Mouse (Mus musculus) thymus, postnatal 4 days (tissue): Measurements from ENCODE around the gene Ogfrl1.
"Not testable (repeated sequence)": the region's sequence is repeated elsewhere in the genome, so short reads cannot be mapped to it uniquely, and the experiment has no call there.

Experiments
- DNase-seq: peaks from one replicate; pipeline ENCODE4 v3.0.0; 2021

Ogfrl1 gene

DNA sequence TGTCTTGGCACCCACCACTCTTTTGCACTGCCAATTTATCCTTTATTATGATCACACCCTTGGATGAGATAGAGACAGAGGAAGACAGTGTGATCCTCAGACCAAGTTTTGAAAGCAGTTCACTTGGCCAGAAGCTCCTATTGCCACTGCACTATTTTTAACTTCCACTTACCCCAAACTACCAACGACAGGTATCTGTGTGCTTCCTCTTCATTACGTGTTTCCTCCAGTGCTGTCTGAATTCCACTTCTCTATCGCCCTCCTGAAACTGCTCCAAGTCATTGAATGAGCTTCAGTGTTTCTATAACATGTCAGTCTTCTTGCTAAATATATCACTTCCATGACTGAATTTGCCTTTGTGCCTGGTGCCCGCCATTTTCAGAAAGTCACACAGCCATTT lies at the start of gene Ogfrl1:
TSS of gene Ogfrl1 (minus strand) at position 150 of the 400 bp plus-strand sequence.
- DNase-seq: no peak

DNA sequence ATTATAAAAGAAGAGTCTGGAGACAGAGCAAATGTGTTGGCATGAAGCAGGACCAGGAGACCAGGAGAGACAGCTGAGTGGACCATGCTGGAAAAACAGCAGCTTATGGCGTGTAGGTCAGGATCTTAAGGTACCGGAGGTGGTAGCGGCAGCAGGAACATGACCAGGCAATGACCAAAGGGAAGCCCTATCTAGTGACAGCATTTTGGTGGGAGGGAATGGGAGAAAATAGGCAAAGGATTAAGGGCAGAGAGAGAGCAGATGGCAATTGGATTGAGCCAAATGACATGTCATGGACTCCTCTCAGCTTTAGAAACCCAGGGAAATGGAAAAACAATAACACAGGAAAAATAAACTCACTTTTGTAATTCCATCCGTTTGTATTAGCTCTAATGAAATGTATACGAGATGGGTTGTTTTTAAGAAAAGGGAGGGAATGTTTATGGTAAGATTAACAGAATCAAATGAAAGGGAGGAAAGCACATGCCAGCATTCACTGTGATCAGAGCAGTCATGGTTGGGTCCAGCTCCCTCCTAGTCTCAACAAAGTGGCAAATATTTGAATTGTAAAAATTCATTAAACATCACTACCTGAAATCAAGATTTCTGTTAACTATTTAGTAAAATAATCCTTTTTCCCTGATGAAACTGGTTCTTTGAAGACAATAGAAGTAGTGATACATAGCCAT lies 48.3 kb upstream of the Ogfrl1 start:
- DNase-seq: no peak

GRCm38 (mm10) chr1:23433612-23434011 lies 36.0 kb upstream of the Ogfrl1 start:
- DNase-seq: no peak

GRCm38 (mm10) chr1:23426447-23426846 lies 28.9 kb upstream of the Ogfrl1 start:
- no peak for DNase-seq

DNA sequence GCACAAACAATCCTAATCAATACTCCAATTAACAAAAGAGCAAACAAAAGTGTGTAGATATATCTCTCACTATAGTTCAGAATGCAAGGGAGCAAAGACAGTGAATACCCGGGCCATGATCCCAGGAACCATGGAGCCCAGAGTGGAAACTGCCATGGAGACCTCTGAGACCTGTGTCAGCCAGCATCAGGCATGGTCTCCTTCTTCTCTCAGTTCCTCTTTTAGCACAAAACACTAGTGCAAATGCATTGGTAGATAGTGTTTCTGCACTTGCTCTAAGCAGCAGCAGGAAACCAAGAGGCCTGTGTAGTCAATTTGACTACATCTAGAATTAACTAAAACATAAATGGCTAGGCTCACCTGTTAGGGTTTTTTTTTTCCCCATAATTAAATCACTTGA lies 21.4 kb upstream of the Ogfrl1 start:
- no peak for DNase-seq

DNA sequence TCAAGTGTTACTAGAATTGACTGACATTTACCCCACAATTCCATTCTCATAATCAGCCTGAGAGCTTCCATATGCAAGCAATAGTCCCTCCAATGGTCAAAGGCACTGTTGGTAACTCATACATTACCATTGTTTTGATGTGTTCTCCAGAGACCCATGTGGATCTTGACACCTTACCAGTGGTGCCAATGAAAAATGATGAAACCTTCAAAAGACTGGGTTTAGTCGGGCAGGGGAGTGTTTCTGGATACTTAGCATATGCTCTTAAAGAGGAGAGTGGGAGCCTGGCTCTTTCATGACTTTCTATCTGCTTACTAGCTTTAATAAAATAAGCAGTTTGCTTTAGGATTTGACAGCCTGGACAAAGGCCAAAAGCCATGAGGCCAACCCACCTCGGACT lies 20.5 kb upstream of the Ogfrl1 start:
- no peak for DNase-seq

DNA sequence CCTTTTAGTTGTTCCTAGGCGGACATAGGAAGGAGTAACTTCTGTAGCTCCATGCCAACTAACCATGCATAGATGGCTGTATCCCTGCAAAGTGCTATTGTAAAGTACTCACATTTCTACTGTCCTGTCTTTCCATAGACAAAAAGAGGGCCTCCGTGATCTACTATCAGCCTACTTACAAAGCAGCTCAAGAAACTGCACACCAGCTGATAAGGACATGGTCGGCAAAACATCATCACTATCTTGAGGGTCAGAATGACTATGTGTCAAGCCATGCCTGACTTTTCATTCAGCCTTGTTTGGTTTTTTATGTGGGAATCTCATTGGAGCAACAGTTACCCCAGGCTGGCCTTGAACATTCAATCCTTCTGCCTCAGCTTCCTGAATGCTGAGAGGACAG lies 20.0 kb upstream of the Ogfrl1 start:
- no peak for DNase-seq

DNA sequence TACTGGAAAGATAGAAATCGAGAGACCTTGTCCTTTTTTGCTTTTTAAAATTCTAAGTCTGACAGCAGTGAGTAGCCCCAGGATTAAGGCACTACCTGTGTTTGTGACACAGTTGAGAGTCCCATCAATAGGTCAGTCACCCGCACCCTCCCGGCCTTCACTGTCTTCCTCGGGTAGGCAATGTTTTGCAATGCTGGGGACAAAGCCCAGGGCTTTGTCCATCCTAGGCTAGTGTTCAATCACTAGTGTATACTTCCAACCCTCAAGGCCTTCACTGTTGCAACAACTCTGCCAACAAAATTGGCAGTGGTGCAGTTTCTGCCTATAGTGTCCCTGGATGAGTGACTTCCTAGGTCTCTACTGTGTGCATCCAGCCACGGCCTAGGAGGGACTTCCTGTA lies 14.0 kb upstream of the Ogfrl1 start:
- no peak for DNase-seq

DNA sequence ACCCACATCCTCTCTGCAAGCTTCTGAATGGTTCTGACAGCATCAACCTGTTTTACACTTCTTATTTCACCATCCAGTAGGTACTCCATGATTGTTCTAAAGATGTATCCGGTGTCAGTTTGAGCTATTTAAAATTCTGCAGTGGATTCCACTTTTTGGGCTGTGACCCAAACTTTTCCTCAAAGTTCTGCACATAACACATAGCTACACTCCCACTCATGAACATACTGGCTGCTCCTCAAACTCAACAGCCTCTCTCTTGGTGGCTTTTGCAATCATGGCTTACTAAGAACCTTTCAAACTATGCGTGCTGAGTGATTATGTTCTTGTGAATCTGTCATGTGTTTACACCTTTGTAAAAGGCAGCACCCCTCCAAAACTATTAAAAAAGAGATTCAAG lies 12.4 kb upstream of the Ogfrl1 start:
- no peak for DNase-seq

DNA sequence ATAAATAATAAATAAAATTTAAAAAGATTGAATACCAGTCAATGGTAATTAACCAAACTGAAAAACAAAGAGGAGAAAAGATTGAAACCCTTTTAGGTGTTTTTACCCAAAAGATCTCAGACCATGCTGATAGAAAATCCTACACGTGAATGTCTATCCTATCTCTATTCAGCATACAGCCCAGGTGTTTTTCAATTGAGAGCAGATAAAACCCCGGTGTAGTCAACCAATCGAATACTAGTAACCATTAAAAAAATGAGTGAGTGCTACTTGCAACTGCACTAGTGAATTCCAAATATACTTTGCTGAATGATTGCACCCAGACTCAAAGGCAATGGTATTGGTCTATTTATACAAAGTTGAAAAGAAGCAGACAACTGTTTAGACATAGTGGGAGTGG lies 4.8 kb upstream of the Ogfrl1 start:
- no peak for DNase-seq

DNA sequence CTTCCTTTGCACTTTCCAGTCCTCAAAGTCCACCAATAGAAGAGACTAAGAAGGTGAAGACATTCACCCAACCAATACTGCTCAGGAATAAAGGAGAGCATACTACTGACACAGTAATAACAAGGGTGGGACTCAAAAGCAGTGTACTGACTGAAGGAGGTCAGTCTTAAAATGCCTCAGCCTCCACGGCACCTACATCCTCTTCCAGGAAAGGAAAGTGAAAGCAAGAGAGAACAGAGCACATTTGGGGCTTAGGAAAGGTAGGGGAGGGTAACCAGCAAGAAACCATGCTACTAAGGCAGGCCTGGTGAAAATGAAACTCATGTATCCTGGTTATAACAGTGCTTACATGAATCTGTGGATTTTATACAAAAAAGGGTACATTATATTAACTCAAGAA lies 2.0 kb upstream of the Ogfrl1 start:
- no peak for DNase-seq

- not testable (repeated sequence) for DNase-seq
Measured at GRCm38 (mm10) chr1:23394356-23394755, 3.2 kb downstream of the Ogfrl1 start.

GRCm38 (mm10) chr1:23391744-23392143 lies 5.8 kb downstream of the Ogfrl1 start:
- DNase-seq: no peak

- DNase-seq: no peak
Measured at GRCm38 (mm10) chr1:23384326-23384725, 13.2 kb downstream of the Ogfrl1 start.

GRCm38 (mm10) chr1:23382806-23383653 lies 14.5 kb downstream of the Ogfrl1 start:
- DNase-seq: peak; percentile 77

DNA sequence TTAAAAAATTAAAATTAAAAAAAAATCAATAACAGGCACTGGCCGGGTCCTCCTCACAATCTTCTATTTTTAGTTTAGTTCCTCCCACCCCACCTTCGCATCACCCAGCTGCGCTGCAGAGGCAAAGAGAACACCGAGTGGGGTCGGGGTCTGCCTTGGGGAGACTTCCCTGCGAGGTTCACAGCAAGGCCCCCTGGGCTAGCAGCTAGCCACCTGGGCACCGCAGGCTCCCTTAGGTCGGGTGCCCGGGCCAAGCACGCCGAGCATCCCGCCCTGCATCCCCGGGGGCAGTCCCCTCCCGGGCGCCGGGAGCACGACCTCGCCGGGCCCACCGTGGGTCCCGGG lies 15.1 kb downstream of the Ogfrl1 start:
- DNase-seq: no peak

DNA sequence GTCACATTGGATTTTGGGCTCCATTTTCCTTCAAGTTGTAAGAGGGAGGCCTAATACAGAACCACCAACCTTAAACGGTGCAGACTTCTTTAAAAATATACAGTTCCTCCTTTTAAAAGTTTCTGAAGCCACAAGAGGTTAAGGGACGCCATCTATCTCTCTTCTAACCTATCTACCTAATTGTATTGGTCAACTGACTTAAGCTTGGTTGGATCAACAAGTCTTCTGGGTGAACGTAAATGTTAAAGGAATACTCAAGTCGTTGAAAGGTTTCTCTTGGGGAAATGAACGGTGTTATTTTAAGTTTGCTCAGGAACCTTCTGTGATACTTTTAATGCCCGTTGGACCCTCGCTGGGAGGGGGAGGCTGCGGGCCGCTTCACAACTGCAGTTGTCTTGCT lies 15.5 kb downstream of the Ogfrl1 start:
- no peak for DNase-seq

DNA sequence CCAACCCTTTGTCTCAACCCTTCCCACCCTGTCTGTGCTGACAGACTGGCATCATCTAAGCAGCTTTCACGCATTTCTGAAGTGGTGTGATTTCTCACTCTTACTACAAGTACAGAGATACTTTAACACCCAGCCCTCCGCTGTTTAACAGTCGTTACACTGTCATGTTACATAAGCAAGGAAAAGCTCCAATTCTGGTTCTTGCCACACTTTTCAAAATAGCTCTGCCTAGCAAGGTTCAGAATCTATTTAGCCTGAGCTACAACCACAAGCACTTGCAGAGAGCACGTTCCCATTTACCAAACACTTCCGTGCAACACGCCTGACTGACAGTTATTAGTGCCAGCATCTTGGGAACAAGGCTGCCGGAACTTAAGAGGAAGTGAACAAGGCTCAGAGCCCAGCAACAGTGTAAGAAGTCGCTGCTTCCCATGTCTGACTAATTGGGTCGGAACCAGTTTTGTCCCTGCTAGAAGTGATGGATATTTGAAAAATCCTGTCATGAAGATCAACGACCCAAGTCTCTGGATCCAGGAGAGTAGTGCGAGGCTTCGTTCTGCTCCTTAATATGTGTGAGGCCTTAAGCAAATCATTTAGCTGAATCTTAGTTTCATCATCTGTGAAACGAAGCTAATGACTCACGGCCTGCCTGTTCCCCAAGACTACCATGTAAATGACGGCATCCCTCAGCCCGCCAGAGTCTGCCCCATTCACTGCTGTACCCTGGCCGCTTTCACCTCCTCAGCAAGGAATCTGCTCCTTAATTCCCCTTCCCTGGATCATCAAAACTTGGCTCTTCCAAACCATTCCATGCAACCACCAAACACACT lies 17.4 kb downstream of the Ogfrl1 start:
- no peak for DNase-seq

- no peak for DNase-seq
Measured at GRCm38 (mm10) chr1:23379321-23379720, 18.3 kb downstream of the Ogfrl1 start.

DNA sequence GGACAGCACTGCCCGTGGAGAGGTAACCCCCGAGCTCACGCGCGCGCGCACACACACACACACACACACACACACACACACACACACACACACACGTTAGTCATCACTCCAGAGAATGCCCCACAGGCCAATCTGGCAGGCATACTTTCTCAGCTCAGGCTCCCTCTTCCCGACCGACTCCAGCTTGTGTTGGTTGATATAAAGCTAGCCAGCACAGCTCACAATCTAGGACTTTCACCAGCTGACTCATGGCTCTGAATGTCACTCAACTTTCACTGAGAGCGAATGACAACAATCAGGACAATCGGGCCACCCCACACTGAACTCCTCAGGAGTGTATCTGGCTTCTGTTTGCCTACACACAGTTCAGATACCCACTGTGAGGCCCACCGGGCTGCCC lies 20.0 kb downstream of the Ogfrl1 start:
- no peak for DNase-seq

- DNase-seq: no peak
Measured at GRCm38 (mm10) chr1:23374156-23374555, 23.4 kb downstream of the Ogfrl1 start.

- DNase-seq: no peak
Measured at GRCm38 (mm10) chr1:23365614-23366013, 32.0 kb downstream of the Ogfrl1 start.

DNA sequence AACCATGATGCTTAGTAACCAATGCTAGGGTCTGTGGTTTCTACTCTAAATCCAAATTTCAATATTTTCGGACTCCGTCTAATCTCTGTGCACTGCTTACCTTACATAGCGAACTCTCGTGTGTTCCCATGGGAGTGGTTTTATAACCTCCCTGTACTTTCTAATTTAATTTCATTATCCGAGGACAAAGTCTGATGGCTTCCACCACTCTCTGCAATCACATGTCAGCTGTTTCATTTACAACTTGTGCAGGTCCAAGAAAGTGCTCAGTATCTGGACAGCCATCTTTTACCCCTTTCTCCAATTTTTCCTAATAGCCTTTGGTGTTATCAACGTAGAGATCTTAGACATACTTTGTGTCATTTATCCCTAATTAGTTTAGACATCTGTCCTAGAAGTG lies 44.7 kb downstream of the Ogfrl1 start:
- no peak for DNase-seq

GRCm38 (mm10) chr1:23351756-23352155 lies 45.8 kb downstream of the Ogfrl1 start:
- no peak for DNase-seq
